Mouse (Mus musculus): ENCODE measurements around the gene Sema5b. TPM values are rescaled to one million over a fixed set of nuclear protein-coding genes. Genes with fewer than 3 reads are reported as not detected.
"Not testable (repeated sequence)": the region's sequence is repeated elsewhere in the genome, so short reads cannot be mapped to it uniquely, and the experiment has no call there.

Sema5b gene
- polyA plus RNA-seq, 1 experiment from 2014 or later: 0.92 TPM

GRCm38 (mm10) chr16:35564246-35564905, 23.4 kb downstream of the Sema5b start:
- 71% methylated on average over 22 of the region's 22 CpGs for WGBS
- ATAC-seq (no peak), DNase-seq (ENCODE audit: low spot score) (no peak)
- Histone ChIP-seq H3K4me2 (replicated peaks; ENCODE audit: low read depth, low read length) (no peak overlapping the region), H3K27me3 (replicated peaks; ENCODE audit: insufficient read depth, low read length) (no peaks in the 10 kb centered on the region), H3K36me3 (ENCODE audit: insufficient read depth, low read length) (no peaks in the 10 kb centered on the region), H3K9me3 (ENCODE audit: low read length) (no peaks in the 10 kb centered on the region), H3K4me3 (ENCODE audit: low read depth, low read length) (no peak overlapping the region), H3K4me1 (ENCODE audit: insufficient read depth, low read depth, low read length) (no peaks in the 10 kb centered on the region), H3K9ac (replicated peaks; ENCODE audit: low read depth) (no peak overlapping the region), H3K27ac (ENCODE audit: low read length) (no peak overlapping the region)
- no peak for TF ChIP-seq EP300 (IDR thresholded peaks at IDR 0.05)
- no peak for TF ChIP-seq CTCF (IDR thresholded peaks at IDR 0.05)

GRCm38 (mm10) chr16:35565601-35566000, 24.7 kb downstream of the Sema5b start:
- not testable (repeated sequence) for H3K9ac ChIP-seq (replicated peaks; ENCODE audit: low read depth); H3K4me3 ChIP-seq (ENCODE audit: low read depth, low read length); ATAC-seq; H3K27ac ChIP-seq (ENCODE audit: low read length); DNase-seq (ENCODE audit: low spot score); H3K4me1 ChIP-seq (ENCODE audit: insufficient read depth, low read depth, low read length); H3K9me3 ChIP-seq (ENCODE audit: low read length); H3K4me2 ChIP-seq (replicated peaks; ENCODE audit: low read depth, low read length); H3K27me3 ChIP-seq (replicated peaks; ENCODE audit: insufficient read depth, low read length); H3K36me3 ChIP-seq (ENCODE audit: insufficient read depth, low read length)
- 96% methylated on average over 5 of the region's 5 CpGs for WGBS

DNA sequence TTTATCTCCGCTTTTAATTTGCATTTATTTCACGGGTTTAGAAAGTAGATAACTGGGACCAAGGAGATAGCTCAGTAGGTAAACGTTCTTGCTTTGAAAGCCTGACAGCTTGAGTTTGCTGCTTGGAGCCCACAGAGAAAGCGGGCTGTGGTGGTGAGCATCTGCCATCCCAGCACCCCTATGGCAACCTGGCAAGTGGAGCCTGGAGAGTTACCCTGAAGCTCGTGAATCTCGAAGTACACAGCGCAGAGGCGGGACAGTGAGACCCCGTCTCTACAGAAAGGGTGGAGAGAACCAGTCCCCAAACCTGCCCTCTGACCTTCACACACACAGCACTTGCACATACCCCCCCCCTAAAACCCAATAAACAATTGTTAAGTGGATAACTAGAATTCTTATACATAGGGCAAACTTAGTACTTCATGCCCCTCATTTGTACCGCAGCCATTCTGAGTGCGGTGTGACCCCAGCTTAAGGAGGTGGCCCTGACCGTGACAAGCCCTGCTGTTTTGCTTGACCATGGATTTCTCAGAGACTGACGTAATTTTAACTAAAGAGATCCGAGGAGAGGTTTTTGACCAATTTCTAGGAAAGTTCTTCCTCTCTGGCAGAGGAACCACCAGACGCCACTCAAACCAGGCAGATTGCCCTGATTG, 27.4 kb downstream of the Sema5b start:
- no peak overlapping the region for H3K9ac ChIP-seq (replicated peaks; ENCODE audit: low read depth)
- no peaks in the 10 kb centered on the region for H3K9me3 ChIP-seq (ENCODE audit: low read length)
- no peaks in the 10 kb centered on the region for H3K27me3 ChIP-seq (replicated peaks; ENCODE audit: insufficient read depth, low read length)
- H3K4me1 ChIP-seq (ENCODE audit: insufficient read depth, low read depth, low read length): no peaks in the 10 kb centered on the region
- no peak overlapping the region for H3K27ac ChIP-seq (ENCODE audit: low read length)
- WGBS: 54% methylated on average over 15 of the region's 15 CpGs
- no peak for ATAC-seq
- no peak for TF ChIP-seq EP300 (IDR thresholded peaks at IDR 0.05)
- no peak for TF ChIP-seq CTCF (IDR thresholded peaks at IDR 0.05)
- H3K4me3 ChIP-seq (ENCODE audit: low read depth, low read length): no peak overlapping the region
- no peak for DNase-seq (ENCODE audit: low spot score)
- no peaks in the 10 kb centered on the region for H3K36me3 ChIP-seq (ENCODE audit: insufficient read depth, low read length)
- no peak overlapping the region for H3K4me2 ChIP-seq (replicated peaks; ENCODE audit: low read depth, low read length)

DNA sequence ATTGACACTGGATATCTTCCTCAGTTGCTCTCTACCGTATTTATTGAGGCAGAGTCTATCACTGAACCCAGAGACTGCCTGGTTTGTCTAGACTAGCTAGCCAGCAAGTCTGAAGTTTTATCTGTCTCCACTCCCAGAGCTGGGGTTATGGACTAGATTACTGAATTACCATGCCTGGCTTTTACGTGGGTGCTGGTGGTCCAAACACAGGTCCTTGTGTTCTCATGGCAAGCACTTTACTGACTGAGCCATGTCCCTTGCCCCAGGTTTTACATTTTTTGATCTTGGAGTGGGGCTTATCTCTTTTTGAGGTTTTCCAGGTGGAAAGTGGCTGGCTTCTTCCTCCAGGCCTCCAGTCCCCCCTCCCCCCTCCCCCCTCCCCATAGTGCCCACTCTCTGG, 28.4 kb downstream of the Sema5b start:
- ATAC-seq: no peak
- WGBS: 48% methylated on average over 2 of the region's 2 CpGs
- Histone ChIP-seq H3K4me1 (ENCODE audit: insufficient read depth, low read depth, low read length) (no peaks in the 10 kb centered on the region), H3K27ac (ENCODE audit: low read length) (no peak overlapping the region), H3K9ac (replicated peaks; ENCODE audit: low read depth) (no peak overlapping the region), H3K36me3 (ENCODE audit: insufficient read depth, low read length) (no peaks in the 10 kb centered on the region), H3K4me2 (replicated peaks; ENCODE audit: low read depth, low read length) (no peak overlapping the region), H3K27me3 (replicated peaks; ENCODE audit: insufficient read depth, low read length) (no peaks in the 10 kb centered on the region), H3K4me3 (ENCODE audit: low read depth, low read length) (no peak overlapping the region), H3K9me3 (ENCODE audit: low read length) (no peaks in the 10 kb centered on the region)
- no peak for TF ChIP-seq EP300 (IDR thresholded peaks at IDR 0.05)
- TF ChIP-seq CTCF (IDR thresholded peaks at IDR 0.05): no peak
- no peak for DNase-seq (ENCODE audit: low spot score)

DNA sequence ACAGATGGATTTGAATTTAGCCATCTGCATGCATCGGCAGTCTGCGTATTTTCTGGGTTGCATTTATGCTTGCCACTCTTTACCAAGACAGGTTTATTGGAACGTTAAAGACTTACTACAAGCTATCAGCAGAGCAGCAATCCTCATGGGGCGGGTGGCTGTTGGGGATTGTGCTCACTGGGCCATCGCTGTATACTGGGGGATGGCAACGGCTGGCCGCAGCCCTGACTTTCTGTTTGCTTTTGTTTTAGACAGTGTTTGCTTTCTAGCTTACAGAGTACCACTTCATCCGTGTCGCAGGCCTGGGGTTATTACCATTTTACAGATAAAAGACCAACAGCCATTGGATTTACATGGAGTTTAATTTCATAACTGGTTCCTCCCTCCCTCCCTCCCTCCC, 28.8 kb downstream of the Sema5b start:
- Histone ChIP-seq H3K4me1 (ENCODE audit: insufficient read depth, low read depth, low read length) (no peaks in the 10 kb centered on the region), H3K9me3 (ENCODE audit: low read length) (no peaks in the 10 kb centered on the region), H3K27ac (ENCODE audit: low read length) (no peak overlapping the region), H3K9ac (replicated peaks; ENCODE audit: low read depth) (no peak overlapping the region), H3K36me3 (ENCODE audit: insufficient read depth, low read length) (no peaks in the 10 kb centered on the region), H3K27me3 (replicated peaks; ENCODE audit: insufficient read depth, low read length) (no peaks in the 10 kb centered on the region), H3K4me2 (replicated peaks; ENCODE audit: low read depth, low read length) (no peak overlapping the region), H3K4me3 (ENCODE audit: low read depth, low read length) (no peak overlapping the region)
- no peak for TF ChIP-seq CTCF (IDR thresholded peaks at IDR 0.05)
- no peak for TF ChIP-seq EP300 (IDR thresholded peaks at IDR 0.05)
- DNase-seq (ENCODE audit: low spot score) (peak; percentile 43), ATAC-seq (peak; percentile 68)
- 33% methylated on average over 9 of the region's 9 CpGs for WGBS

DNA sequence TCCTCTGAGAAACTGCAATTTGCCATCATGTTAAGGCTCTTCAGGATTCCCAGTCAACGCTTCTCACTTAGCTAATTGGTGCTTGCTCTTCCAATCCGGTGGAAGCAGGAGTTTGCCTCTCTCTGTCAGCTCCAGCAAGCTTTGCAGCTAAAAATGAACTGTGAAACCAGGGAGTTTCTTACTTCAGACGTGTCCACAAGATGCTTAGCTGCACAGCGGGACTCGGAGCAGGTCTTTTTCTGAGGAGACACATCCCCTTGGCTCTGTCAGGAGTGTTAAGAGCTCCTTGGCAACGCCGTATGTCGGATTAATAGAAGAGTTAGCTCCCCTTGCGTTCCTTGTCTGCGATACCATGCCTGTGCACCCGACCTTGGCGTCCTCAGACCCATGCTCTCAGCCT, 29.7 kb downstream of the Sema5b start:
- 40% methylated on average over 12 of the region's 12 CpGs for WGBS

More for the DNA sequence above, 29.7 kb downstream of the Sema5b start:
- Histone ChIP-seq H3K27ac (ENCODE audit: low read length) (no peak overlapping the region), H3K4me1 (ENCODE audit: insufficient read depth, low read depth, low read length) (no peaks in the 10 kb centered on the region), H3K27me3 (replicated peaks; ENCODE audit: insufficient read depth, low read length) (no peaks in the 10 kb centered on the region), H3K4me2 (replicated peaks; ENCODE audit: low read depth, low read length) (no peak overlapping the region), H3K9me3 (ENCODE audit: low read length) (no peaks in the 10 kb centered on the region), H3K9ac (replicated peaks; ENCODE audit: low read depth) (no peak overlapping the region), H3K36me3 (ENCODE audit: insufficient read depth, low read length) (no peaks in the 10 kb centered on the region), H3K4me3 (ENCODE audit: low read depth, low read length) (no peak overlapping the region)
- no peak for ATAC-seq
- no peak for DNase-seq (ENCODE audit: low spot score)
- TF ChIP-seq CTCF (IDR thresholded peaks at IDR 0.05) (no peak), EP300 (IDR thresholded peaks at IDR 0.05) (no peak)
